Mouse (Mus musculus) ZHBTc4 (cell line): ENCODE measurements at regions not wholly inside any gene's neighbourhood (a gene's known extent, or its start where the extent isn't known, plus 50 kb on each side); places are given as distances from the start of the nearest gene placed in this dataset.

Experiments
- DNase-seq: peaks from one replicate; pipeline ENCODE4 v3.0.0-alpha.2; 2011; ENCODE audit warnings: low read depth, low spot score

DNA sequence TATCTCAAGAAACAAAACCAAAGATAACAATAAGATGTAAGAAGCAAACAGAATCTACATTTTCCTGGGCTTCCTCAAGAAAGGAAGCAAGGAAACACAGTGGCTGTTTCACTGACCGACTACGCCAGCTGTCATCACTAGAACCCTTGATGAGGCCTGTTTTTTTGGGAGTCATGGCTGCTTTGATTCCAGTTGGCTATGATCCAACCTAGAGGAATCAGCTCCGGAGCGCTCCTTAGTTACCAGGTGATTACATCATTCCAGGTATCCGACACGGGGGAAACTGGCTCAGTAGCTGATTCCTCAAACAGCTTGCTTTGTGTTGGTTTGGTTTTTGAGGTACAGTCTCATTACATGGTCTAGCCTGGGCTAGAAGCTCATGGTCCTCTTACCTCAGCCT lies 84.1 kb upstream of the Galnt15 start:
- DNase-seq: no peak

DNA sequence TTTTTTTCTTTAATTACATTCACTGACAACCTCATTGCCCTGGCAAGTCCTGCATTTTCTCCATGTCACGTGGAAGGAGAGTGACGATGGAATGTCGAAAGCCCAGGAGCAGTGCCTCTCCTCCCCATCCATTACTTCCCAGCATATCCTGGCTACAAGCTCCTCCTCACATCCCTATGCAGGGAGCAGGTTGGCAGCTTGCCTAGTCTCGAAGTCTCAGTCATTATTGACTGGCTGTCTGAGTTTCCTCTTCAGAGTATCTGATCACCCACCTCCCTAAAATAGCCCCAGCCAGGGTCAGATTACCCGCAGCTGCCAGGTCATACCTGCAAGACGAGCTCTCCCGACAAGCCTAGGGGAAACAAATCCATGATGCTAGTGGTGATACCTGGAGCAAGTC lies 83.7 kb upstream of the Galnt15 start:
- no peak for DNase-seq

DNA sequence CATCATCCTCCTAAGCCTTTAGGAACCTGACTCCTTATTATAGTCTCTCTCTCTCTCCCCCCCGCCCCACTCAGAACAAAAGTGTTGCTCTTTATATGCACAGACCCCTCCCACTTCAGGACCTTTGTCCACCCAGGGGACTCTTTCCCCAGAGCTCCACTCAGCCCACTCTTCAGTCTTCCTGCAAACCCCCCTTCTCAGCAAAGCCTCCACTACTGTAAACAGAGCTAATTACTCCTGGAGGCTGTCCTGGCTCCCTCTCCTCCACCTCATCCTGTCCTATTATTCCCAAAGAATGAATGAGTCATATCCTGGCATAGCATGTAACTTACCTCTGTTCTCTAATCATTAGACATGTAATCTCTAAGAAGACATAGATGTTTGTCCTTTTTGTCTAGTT lies 82.8 kb upstream of the Galnt15 start:
- no peak for DNase-seq

GRCm38 (mm10) chr14:31947246-31947645 lies 81.5 kb upstream of the Galnt15 start:
- no peak for DNase-seq

DNA sequence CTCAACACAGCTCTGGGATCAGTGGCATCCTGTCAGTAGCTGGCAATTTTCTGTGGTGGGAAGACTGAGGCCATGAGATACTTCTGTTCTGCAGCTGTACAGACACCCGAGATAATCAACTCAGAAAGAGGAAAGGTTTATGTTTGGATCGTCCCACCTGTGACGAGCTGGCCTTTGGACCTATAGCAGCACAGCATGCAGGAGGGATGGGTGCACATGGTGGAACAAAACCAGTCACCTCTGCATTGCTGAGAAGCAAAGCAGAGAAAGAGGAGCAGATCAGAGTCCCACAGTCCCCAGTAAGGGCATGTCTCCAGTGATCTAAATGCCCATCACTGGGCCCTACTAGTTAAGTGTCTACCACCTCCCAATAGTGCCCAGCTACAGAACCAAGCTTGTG lies 76.9 kb upstream of the Galnt15 start:
- no peak for DNase-seq

GRCm38 (mm10) chr14:31953783-31954182 lies 75.0 kb upstream of the Galnt15 start:
- DNase-seq: no peak

- DNase-seq: peak; percentile 84
Observed at GRCm38 (mm10) chr14:31954945-31955344, 73.8 kb upstream of the Galnt15 start.

- no peak for DNase-seq
Observed at GRCm38 (mm10) chr14:31957211-31957638, 71.6 kb upstream of the Galnt15 start.

DNA sequence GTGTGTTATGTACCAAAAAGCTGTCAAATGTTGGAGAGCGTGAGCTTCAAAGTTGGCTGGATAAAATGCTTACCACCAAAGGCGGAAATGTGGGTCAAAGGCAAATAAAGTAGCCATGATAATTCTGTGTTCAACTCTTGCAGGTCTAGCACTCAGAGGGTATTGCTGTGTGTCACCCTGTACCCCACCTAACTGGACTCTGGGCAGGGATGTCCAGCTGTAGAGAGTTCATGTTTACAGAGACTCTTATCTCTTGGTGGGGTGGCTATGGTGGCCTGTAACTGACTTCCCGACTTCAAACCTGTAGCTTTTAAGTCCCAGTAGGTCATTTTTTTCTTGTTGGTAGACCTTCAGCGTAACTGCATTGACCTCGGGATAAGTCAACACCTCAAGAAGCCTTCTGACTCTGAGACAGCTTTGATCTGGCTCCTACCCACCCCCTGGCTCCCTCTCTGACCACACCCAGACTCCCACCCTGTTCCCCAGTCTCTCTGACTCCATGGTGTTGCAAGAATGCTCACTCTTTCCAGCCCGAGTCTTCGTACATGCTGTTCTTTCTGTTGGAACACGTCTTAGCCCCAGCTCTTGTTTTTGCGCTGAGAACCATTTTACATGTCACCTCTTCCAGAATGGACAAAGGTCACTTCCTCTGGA lies 68.5 kb upstream of the Galnt15 start:
- DNase-seq: no peak

DNA sequence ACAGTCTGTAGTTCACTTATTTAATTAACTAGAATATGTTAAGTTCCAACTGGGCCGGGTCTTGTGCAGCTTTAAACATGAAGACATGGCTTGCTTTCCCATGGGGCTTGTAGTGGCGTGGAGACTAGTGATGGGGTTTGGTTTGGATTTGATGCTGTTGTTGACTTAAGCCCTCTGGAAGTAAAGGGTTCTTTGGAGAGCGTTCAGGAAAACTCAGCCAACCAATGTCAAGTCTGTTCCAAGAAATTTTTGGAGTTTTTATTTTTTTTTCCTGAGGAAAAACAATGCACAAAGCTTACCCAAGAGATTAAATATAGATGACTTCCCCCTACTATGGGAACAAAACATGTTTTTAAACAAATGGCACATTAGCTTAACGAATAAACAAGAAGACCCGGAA lies 67.3 kb upstream of the Galnt15 start:
- no peak for DNase-seq

DNA sequence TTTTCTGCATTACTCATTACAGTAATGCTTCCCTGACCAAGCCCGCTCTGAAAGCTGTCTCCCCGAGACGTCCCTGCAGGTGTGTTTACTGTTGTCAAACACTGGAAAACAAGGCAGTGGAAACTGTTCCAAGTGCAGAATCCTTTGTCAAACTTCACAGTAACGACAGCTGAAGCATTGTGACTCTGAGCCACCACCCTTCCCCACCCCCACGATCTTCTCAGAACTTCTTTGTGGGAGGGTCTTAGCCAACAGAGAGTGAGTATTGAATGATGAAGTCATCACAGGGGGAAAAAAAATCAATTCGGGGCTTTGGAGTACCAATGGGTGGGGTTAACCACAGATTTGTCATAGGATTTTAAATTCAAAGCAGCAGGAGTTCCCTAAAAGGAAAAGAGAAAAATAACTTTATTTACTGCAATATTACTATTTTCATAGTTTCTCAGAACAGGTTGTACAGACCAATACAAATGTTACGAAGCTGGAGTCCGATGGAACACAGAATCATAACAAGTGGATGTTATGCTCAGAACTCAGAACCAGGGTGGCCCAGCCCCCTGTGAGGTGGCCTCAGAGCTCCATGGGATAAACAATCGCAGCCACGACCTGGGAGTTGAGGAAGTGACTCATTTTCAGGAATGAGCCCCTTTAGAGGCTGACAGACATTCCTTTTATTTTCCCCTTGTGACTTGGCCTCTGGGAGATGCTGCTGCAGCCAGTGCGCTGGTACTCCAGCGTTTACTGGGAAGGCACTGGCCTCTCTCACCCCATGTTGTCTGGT lies 65.5 kb upstream of the Galnt15 start:
- DNase-seq: no peak

DNA sequence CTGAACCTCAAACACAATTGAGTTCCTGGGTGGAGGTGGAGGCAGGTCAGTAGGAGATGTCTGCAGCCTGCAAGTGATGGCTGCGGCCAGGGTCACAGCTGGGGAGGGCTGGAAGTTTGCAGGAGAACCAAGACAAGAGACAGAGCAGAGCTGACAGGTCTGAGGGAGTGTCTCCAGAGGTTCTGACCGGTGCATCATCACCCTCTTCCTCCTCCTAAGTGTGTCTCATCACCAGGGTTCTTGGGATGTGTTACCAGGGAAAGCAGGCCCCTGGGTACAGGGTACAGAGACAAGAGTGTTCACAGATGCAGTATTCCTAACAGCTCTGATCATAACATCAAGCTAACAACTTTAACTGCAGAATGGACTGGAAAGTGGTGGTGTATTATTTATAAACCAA lies 64.7 kb upstream of the Galnt15 start:
- no peak for DNase-seq

GRCm38 (mm10) chr14:31964831-31965230 lies 64.0 kb upstream of the Galnt15 start:
- no peak for DNase-seq

- DNase-seq: no peak
Observed at GRCm38 (mm10) chr14:31969531-31969930, 59.3 kb upstream of the Galnt15 start.

GRCm38 (mm10) chr14:31970245-31970830 lies 58.5 kb upstream of the Galnt15 start:
- DNase-seq: no peak

- no peak for DNase-seq
Observed at GRCm38 (mm10) chr14:31970851-31971250, 57.9 kb upstream of the Galnt15 start.

- no peak for DNase-seq
Observed at GRCm38 (mm10) chr14:31973702-31974101, 55.1 kb upstream of the Galnt15 start.

DNA sequence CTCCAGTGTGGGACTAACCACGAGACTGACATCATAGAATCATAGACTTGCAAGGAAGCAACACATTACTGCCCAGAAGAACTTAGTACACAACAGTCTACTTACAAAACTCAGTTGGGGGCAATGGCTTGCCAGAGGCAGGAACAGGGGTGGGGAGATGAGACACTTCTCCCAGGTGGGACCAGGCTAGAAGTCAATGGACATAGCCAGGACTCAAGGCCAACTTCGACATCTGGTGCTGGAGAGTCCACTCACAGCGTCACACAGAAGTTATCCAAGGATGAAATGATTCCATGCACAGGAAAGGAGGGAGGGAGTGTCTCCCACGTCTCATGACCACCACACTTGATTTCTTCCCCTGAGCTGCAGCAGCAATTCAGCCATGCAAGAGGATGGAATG lies 50.6 kb upstream of the Galnt15 start:
- no peak for DNase-seq

DNA sequence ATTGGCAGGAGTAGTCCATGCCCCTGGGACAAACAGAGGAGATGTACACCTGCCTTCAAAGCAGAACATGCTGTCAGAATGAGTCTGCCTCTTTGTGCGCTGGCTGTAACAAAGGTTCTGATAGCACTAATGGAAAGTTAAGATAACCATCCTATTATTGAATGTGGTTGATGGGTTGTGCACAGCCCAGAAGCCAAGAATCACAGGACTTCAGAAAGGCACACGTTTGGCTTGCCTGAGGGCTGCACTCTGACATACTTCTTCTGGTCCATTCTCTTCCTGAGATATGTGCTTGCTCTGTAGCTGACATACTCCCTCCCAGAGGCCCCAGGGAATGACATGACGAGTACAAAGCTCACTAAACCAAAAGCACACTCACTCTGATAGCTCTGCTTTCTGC lies 50.1 kb upstream of the Galnt15 start:
- no peak for DNase-seq
